Mouse (Mus musculus) small intestine, adult 2 months (tissue): ENCODE results near the gene Ltc4s.

ENCODE experiments used
- CTCF ChIP-seq: fragments of 200-500 bp; IDR thresholded peaks from 2 replicates; pipeline ENCODE4 v1.5.1; 2012; ENCODE audit warnings: low read depth, mild to moderate bottlenecking, control low read depth, inconsistent platforms, low read length, moderate library complexity, mixed read lengths; ENCODE audit not compliant: insufficient replicate concordance, insufficient read length; ENCODE audit errors: extremely low read depth
- POLR2A ChIP-seq: fragments of 200-500 bp; IDR thresholded peaks from 2 replicates; pipeline ENCODE4 v1.6.1; 2012; ENCODE audit warnings: low read depth, mild to moderate bottlenecking, control low read depth, inconsistent platforms, low read length, moderate library complexity

GRCm38 (mm10) chr11:50266997-50267396 lies 28.6 kb upstream of the Ltc4s start:
- TF ChIP-seq POLR2A (no peak), CTCF (no peak)
